Mouse (Mus musculus) hindbrain, embryonic 14.5 days (tissue): ENCODE measurements at regions not wholly inside any gene's neighbourhood (a gene's known extent, or its start where the extent isn't known, plus 50 kb on each side); places are given as distances from the start of the nearest gene placed in this dataset.

ENCODE experiments used
- ATAC-seq: fragments of 200-750 bp; cut with Nextera tagmentation; 2 replicates; pipeline ENCODE4 v1.8.0; 2017; ENCODE audit warnings: moderate number of reproducible peaks, mild to moderate bottlenecking, moderate TSS enrichment, moderate library complexity; ENCODE audit not compliant: low FRiP score
- DNase-seq: peaks from one replicate; pipeline ENCODE4 v3.0.0-alpha.2; 2015; ENCODE audit warnings: low spot score
- H3K27ac ChIP-seq: fragments of 300-500 bp; sonication (generic); 2 replicates; pipeline ENCODE4 v1.5.1; 2014; ENCODE audit warnings: mild to moderate bottlenecking, moderate library complexity
- H3K27me3 ChIP-seq: fragments of 300-500 bp; sonication (generic); 2 replicates; pipeline ENCODE4 v1.6.1; 2014; ENCODE audit warnings: mild to moderate bottlenecking, low read length, mixed read lengths; ENCODE audit not compliant: control insufficient read depth, insufficient read depth
- H3K36me3 ChIP-seq: fragments of 300-500 bp; sonication (generic); replicated peaks from 2 replicates; pipeline ENCODE4 v1.6.1; 2014; ENCODE audit not compliant: control insufficient read depth, insufficient read depth
- H3K4me1 ChIP-seq: fragments of 300-500 bp; sonication (generic); replicated peaks from 2 replicates; pipeline ENCODE4 v1.6.1; 2014; ENCODE audit warnings: antibody characterized with exemption, low read length, mixed read lengths; ENCODE audit not compliant: control insufficient read depth, insufficient read depth
- H3K4me2 ChIP-seq: fragments of 300-500 bp; sonication (generic); replicated peaks from 2 replicates; pipeline ENCODE4 v1.6.1; 2014; ENCODE audit warnings: mild to moderate bottlenecking, moderate library complexity
- H3K4me3 ChIP-seq: fragments of 300-500 bp; sonication (generic); replicated peaks from 2 replicates; pipeline ENCODE4 v1.5.1; 2014; ENCODE audit warnings: mild to moderate bottlenecking, low read length
- H3K9ac ChIP-seq: fragments of 300-500 bp; sonication (generic); 2 replicates; pipeline ENCODE4 v1.6.1; 2014
- H3K9me3 ChIP-seq: fragments of 300-500 bp; sonication (generic); 2 replicates; pipeline ENCODE4 v1.6.1; 2016; ENCODE audit warnings: low read length; ENCODE audit not compliant: control insufficient read depth
- WGBS: fragments of 180-500 bp; shearing (Covaris S2); extraction: QIAGEN DNeasy Blood & Tissue Kit; methylation state at CpG from one replicate; pipeline ENCODE4 v1.1.7; 2014; 5-methylcytosine and 5-hydroxymethylcytosine counted together

DNA sequence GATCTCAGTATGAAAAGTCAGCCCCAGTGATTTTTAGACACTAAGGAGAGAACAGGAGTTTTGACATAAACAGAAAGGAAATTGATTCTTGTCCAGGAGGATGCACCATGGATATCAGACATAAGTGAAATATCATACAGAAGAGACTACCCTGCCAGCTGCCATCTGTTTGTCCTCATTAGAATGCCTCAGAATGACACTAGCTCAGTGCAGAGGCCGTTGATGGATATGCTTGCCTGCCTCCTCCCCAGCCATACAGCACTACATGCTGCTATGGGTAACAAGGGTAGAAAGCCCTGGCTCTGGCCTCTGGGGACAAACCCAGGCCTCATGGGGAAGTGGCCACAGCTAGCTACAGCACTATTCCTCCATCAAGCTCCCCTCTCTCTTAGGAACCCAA, 198.0 kb upstream of the Fam49a start:
- WGBS, result 33% methylated on average over 1 of the region's 1 CpGs
- Histone ChIP-seq H3K9me3 (no peaks in the 10 kb centered on the region), H3K4me2 (no peak overlapping the region), H3K4me1 (no peaks in the 10 kb centered on the region), H3K9ac (no peak overlapping the region), H3K36me3 (no peaks in the 10 kb centered on the region), H3K4me3 (no peak overlapping the region), H3K27me3 (no peaks in the 10 kb centered on the region), H3K27ac (no peak overlapping the region)
- ATAC-seq (peak; percentile 82), DNase-seq (no peak)

DNA sequence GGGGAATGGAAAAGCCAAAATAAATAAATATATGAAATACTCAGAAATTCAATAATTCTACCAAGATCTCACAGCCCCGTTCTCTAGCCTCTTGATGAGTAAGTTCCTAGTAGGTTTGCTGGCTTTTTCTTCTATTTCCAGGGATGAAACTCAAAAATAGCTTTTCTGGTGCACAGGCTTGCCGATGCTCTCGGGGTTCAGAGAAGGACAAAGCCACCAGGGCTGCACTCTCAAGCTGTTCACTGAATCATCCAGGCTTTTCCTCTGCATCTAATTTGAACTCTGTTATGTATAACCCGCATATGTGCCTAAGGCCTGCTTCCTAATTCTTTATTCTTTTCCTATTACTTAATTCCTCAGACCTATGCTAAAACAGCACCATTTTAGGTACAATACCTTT, 197.5 kb upstream of the Fam49a start:
- ATAC-seq (no peak), DNase-seq (no peak)
- Histone ChIP-seq H3K36me3 (no peaks in the 10 kb centered on the region), H3K4me3 (no peak overlapping the region), H3K4me2 (no peak overlapping the region), H3K9me3 (no peaks in the 10 kb centered on the region), H3K27ac (no peak overlapping the region), H3K27me3 (no peaks in the 10 kb centered on the region), H3K4me1 (no peaks in the 10 kb centered on the region), H3K9ac (no peak overlapping the region)
- 77% methylated on average over 4 of the region's 4 CpGs for WGBS

DNA sequence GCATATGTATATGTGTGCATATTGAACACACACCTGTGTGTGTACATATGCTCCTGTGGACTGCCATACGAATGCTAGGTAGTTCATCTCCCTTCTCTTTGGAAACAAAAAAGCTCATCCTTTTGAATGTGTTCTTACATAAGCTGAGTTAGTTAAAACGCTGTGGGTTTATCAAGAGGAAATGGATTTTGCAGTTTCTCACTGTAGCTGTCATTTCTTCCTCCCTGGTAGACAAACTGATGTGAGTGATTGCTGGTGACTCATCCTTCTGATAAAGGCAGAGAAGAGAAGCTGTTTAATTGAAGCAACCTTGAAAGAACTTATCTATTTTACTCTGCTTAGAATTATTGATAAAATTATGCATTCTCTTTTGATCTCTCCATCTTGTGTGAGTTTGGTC, 173.6 kb upstream of the Fam49a start:
- H3K36me3 ChIP-seq, result no peaks in the 10 kb centered on the region
- DNase-seq, result no peak
- no peak overlapping the region for H3K4me3 ChIP-seq
- no peak overlapping the region for H3K9ac ChIP-seq
- H3K4me2 ChIP-seq, result no peak overlapping the region
- no peaks in the 10 kb centered on the region for H3K4me1 ChIP-seq
- H3K9me3 ChIP-seq, result no peaks in the 10 kb centered on the region
- no peak overlapping the region for H3K27ac ChIP-seq
- no peaks in the 10 kb centered on the region for H3K27me3 ChIP-seq
- no peak for ATAC-seq
- WGBS, result 75% methylated on average over 2 of the region's 2 CpGs
